Mouse (Mus musculus) heart, embryonic 11.5 days (tissue): ENCODE measurements around the gene Olfr104-ps. TPM values are rescaled to one million over a fixed set of nuclear protein-coding genes. Genes with fewer than 3 reads are reported as not detected.

Source experiments
- polyA plus RNA-seq: library from polyadenylated mRNA; unstranded; fragments of >200 nt; fragmentation: Nextera tagmentation; extraction: Ambion mirVana; gene quantifications from 2 replicates; pipeline ENCODE4 v1.2.1, GENCODE M21; 2014

Gene Olfr104-ps
- polyA plus RNA-seq, 1 experiment from 2014 or later = not detected

Other genes with a start within 250 kb of the Olfr104-ps start
- not detected in 2 replicates for gene Olfr92, start 239.5 kb upstream of the Olfr104-ps start, polyA plus RNA-seq
- gene Olfr93, start 198.1 kb upstream of the Olfr104-ps start, polyA plus RNA-seq = not detected in 2 replicates
- not detected in 2 replicates for gene Ubd, start 165.7 kb upstream of the Olfr104-ps start, polyA plus RNA-seq
- gene Olfr94, start 158.6 kb upstream of the Olfr104-ps start, polyA plus RNA-seq = not detected in 2 replicates
- not detected in 2 replicates for gene Olfr95, start 146.5 kb upstream of the Olfr104-ps start, polyA plus RNA-seq
- not detected in 2 replicates for gene Olfr96, start 139.4 kb upstream of the Olfr104-ps start, polyA plus RNA-seq
- gene Olfr97, start 122.3 kb upstream of the Olfr104-ps start, polyA plus RNA-seq = not detected in 2 replicates
- gene Olfr98, start 95.8 kb upstream of the Olfr104-ps start, polyA plus RNA-seq = not detected in 2 replicates
- 0.55 and 0.72 TPM in 2 replicates for gene H2-M3, start 89.4 kb upstream of the Olfr104-ps start, polyA plus RNA-seq
- not detected in 2 replicates for gene Olfr99, start 76.1 kb upstream of the Olfr104-ps start, polyA plus RNA-seq
- gene Olfr101, start 55.3 kb upstream of the Olfr104-ps start, polyA plus RNA-seq = not detected in 2 replicates
- gene Olfr102, start 42.5 kb upstream of the Olfr104-ps start, polyA plus RNA-seq = not detected in 2 replicates
- not detected in 2 replicates for gene Olfr103, start 19.9 kb upstream of the Olfr104-ps start, polyA plus RNA-seq
- gene Olfr105-ps, start 19.5 kb downstream of the Olfr104-ps start, polyA plus RNA-seq = not detected in 2 replicates
- not detected in 2 replicates for gene Olfr106-ps, start 30.8 kb downstream of the Olfr104-ps start, polyA plus RNA-seq
- not detected in 2 replicates for gene Olfr107, start 39.6 kb downstream of the Olfr104-ps start, polyA plus RNA-seq
- not detected in 2 replicates for gene Olfr108, start 85.9 kb downstream of the Olfr104-ps start, polyA plus RNA-seq
- not detected in 2 replicates for gene Olfr109, start 99.3 kb downstream of the Olfr104-ps start, polyA plus RNA-seq
- not detected in 2 replicates for gene H2-M2, start 124.0 kb downstream of the Olfr104-ps start, polyA plus RNA-seq
- not detected in 2 replicates for gene Olfr110, start 132.9 kb downstream of the Olfr104-ps start, polyA plus RNA-seq
- not detected in 2 replicates for gene Olfr111, start 148.4 kb downstream of the Olfr104-ps start, polyA plus RNA-seq
- gene Olfr112, start 209.9 kb downstream of the Olfr104-ps start, polyA plus RNA-seq = not detected in 2 replicates
- not detected in 2 replicates for gene Olfr113, start 218.1 kb downstream of the Olfr104-ps start, polyA plus RNA-seq
- not detected in 2 replicates for gene Olfr114, start 233.2 kb downstream of the Olfr104-ps start, polyA plus RNA-seq